Mouse (Mus musculus) adrenal gland, postnatal 36 days (tissue): ENCODE data around the gene Olfr1351. TPM values are rescaled to one million over a fixed set of nuclear protein-coding genes. Genes with fewer than 3 reads are reported as not detected.
"Not testable (repeated sequence)": the region's sequence is repeated elsewhere in the genome, so short reads cannot be mapped to it uniquely, and the experiment has no call there.

Experiments
- DNase-seq, 2 experiments: peaks; one replicate each; pipeline ENCODE4 v3.0.0; 2021; ENCODE audit warnings: mixed read lengths in 1 of 2
- long read RNA-seq, 2 experiments: library from polyadenylated mRNA; stranded (forward); transcript quantifications; one replicate each; pipeline ENCODE4 v2.0.0; 2021; ENCODE audit warnings: borderline sequencing depth in 2 of 2
- total RNA-seq, 2 experiments: library from RNA; stranded (reverse); gene quantifications; 2 replicates each; pipeline ENCODE4 v1.2.3; 2021

Olfr1351 gene
- total RNA-seq = not detected
- long read RNA-seq, experiment 1 = 0 reads
- long read RNA-seq, experiment 2 = 0 reads

- DNase-seq = no peak
These were observed at the start of gene Olfr1351 for GRCm38 (mm10) chr10:79012172-79012571. Gene Olfr1351, plus strand, starts transcription at chr10:79012472.

GRCm38 (mm10) chr10:78963009-78963408, 49.3 kb upstream of the Olfr1351 start, which contains the start of gene Olfr1353:
Gene Olfr1353, plus strand, starts transcription at chr10:78963309.
- not testable (repeated sequence) for DNase-seq

GRCm38 (mm10) chr10:78980750-78981149, 31.5 kb upstream of the Olfr1351 start, which contains the start of gene Olfr1352:
Gene Olfr1352, plus strand, starts transcription at chr10:78981050.
- DNase-seq = no peak

- DNase-seq = no peak
These were observed 16.2 kb downstream of the Olfr1351 start, which contains the start of gene Olfr57 for GRCm38 (mm10) chr10:79028441-79028840. Gene Olfr57, plus strand, starts transcription at chr10:79028741.

- DNase-seq = not testable (repeated sequence)
These were observed 30.2 kb downstream of the Olfr1351 start for GRCm38 (mm10) chr10:79042457-79042856.

GRCm38 (mm10) chr10:79057370-79057769, 45.1 kb downstream of the Olfr1351 start:
- DNase-seq = not testable (repeated sequence)

Other genes with a start within 250 kb of the Olfr1351 start
- not detected for gene Slc1a6, start 232.0 kb upstream of the Olfr1351 start, total RNA-seq
- not detected for gene Olfr1356, start 160.3 kb upstream of the Olfr1351 start, total RNA-seq
- not detected for gene Olfr1355, start 136.9 kb upstream of the Olfr1351 start, total RNA-seq
- gene Olfr1354, start 99.3 kb upstream of the Olfr1351 start, total RNA-seq = not detected
- not detected for gene Olfr8, start 61.8 kb upstream of the Olfr1351 start, total RNA-seq
- gene Olfr1353, start 49.2 kb upstream of the Olfr1351 start, total RNA-seq = not detected
- not detected for gene Olfr1352, start 31.4 kb upstream of the Olfr1351 start, total RNA-seq
- gene Olfr57, start 16.3 kb downstream of the Olfr1351 start, total RNA-seq = not detected
- gene 2610008E11Rik, start 85.1 kb downstream of the Olfr1351 start, total RNA-seq = 10 to 100 TPM; 12.0 to 13.2 TPM
- gene Vmn2r80, start 136.3 kb downstream of the Olfr1351 start, total RNA-seq = not detected
- gene Vmn2r81, start 235.2 kb downstream of the Olfr1351 start, total RNA-seq = not detected